Mouse (Mus musculus) ES-E14 (cell line): Measurements from ENCODE around the gene Adcy4.

Experiments
- HCFC1 ChIP-seq: IDR thresholded peaks from 2 replicates; pipeline ENCODE4 v1.6.1; 2012; ENCODE audit warnings: low read length, inconsistent platforms, borderline replicate concordance; ENCODE audit not compliant: insufficient read depth
- MAFK ChIP-seq: IDR thresholded peaks from 2 replicates; pipeline ENCODE4 v1.6.1; 2014; ENCODE audit warnings: mild to moderate bottlenecking, low read depth, low read length, inconsistent platforms; ENCODE audit not compliant: insufficient read depth
- ZNF384 ChIP-seq: IDR thresholded peaks from 2 replicates; pipeline ENCODE4 v1.6.1; 2012; ENCODE audit warnings: low read depth, low read length, inconsistent platforms

GRCm38 (mm10) chr14:55824001-55824480 lies 40.1 kb upstream of the Adcy4 start:
- TF ChIP-seq ZNF384, result no peak
- no peak for TF ChIP-seq HCFC1
- TF ChIP-seq MAFK, result no peak
